Mouse (Mus musculus): ENCODE data around the gene Trim11.

Gene Trim11

GRCm38 (mm10) chr11:58955143-58955867 lies 22.6 kb upstream of the Trim11 start:
- no peak for DNase-seq (ENCODE audit: low read depth in 1 of 2, low spot score in 2 of 2)

GRCm38 (mm10) chr11:58955868-58956257 lies 22.0 kb upstream of the Trim11 start:
- DNase-seq (ENCODE audit: low read depth in 1 of 2, low spot score in 2 of 2), result no peak

GRCm38 (mm10) chr11:58957226-58957914 lies 20.5 kb upstream of the Trim11 start:
- DNase-seq (ENCODE audit: low read depth in 1 of 2, low spot score in 2 of 2), result no peak

GRCm38 (mm10) chr11:58958536-58958935 lies 19.4 kb upstream of the Trim11 start:
- DNase-seq (ENCODE audit: low read depth in 1 of 2, low spot score in 2 of 2), result no peak

GRCm38 (mm10) chr11:58959186-58959825 lies 18.6 kb upstream of the Trim11 start:
- no peak for DNase-seq (ENCODE audit: low read depth in 1 of 2, low spot score in 2 of 2)

GRCm38 (mm10) chr11:58959921-58960465 lies 17.9 kb upstream of the Trim11 start:
- peak in 1 of 2 experiments; percentile 79 for DNase-seq (ENCODE audit: low read depth in 1 of 2, low spot score in 2 of 2)

GRCm38 (mm10) chr11:58961364-58962177 lies 16.3 kb upstream of the Trim11 start:
- DNase-seq (ENCODE audit: low read depth in 1 of 2, low spot score in 2 of 2), result no peak

- no peak for DNase-seq (ENCODE audit: low read depth in 1 of 2, low spot score in 2 of 2)
Measured at GRCm38 (mm10) chr11:58963543-58963942, 14.3 kb upstream of the Trim11 start.

GRCm38 (mm10) chr11:58964216-58964615 lies 13.7 kb upstream of the Trim11 start:
- no peak for DNase-seq (ENCODE audit: low read depth in 1 of 2, low spot score in 2 of 2)

GRCm38 (mm10) chr11:58965001-58965760 lies 12.7 kb upstream of the Trim11 start:
- no peak for DNase-seq (ENCODE audit: low read depth in 1 of 2, low spot score in 2 of 2)

GRCm38 (mm10) chr11:58967346-58967745 lies 10.5 kb upstream of the Trim11 start:
- DNase-seq (ENCODE audit: low read depth in 1 of 2, low spot score in 2 of 2), result no peak

GRCm38 (mm10) chr11:58968551-58968950 lies 9.3 kb upstream of the Trim11 start:
- DNase-seq (ENCODE audit: low read depth in 1 of 2, low spot score in 2 of 2), result no peak

- no peak for DNase-seq (ENCODE audit: low read depth in 1 of 2, low spot score in 2 of 2)
Measured at GRCm38 (mm10) chr11:58969027-58969426, 8.9 kb upstream of the Trim11 start.

- no peak for DNase-seq (ENCODE audit: low read depth in 1 of 2, low spot score in 2 of 2)
Measured at GRCm38 (mm10) chr11:58969659-58970058, 8.2 kb upstream of the Trim11 start.

GRCm38 (mm10) chr11:58970831-58971530 lies 6.9 kb upstream of the Trim11 start:
- no peak for DNase-seq (ENCODE audit: low read depth in 1 of 2, low spot score in 2 of 2)

GRCm38 (mm10) chr11:58971796-58972195 lies 6.1 kb upstream of the Trim11 start:
- no peak for DNase-seq (ENCODE audit: low read depth in 1 of 2, low spot score in 2 of 2)

- DNase-seq (ENCODE audit: low read depth in 1 of 2, low spot score in 2 of 2), result no peak
Measured at GRCm38 (mm10) chr11:58974414-58974813, 3.5 kb upstream of the Trim11 start.

- no peak for DNase-seq (ENCODE audit: low read depth in 1 of 2, low spot score in 2 of 2)
Measured at GRCm38 (mm10) chr11:58977150-58977549, 743 bp upstream of the Trim11 start.

GRCm38 (mm10) chr11:58977607-58978026 lies 276 bp upstream of the Trim11 start:
- DNase-seq (ENCODE audit: low read depth in 1 of 2, low spot score in 2 of 2), result no peak

GRCm38 (mm10) chr11:58978706-58979030 lies 775 bp downstream of the Trim11 start:
- DNase-seq (ENCODE audit: low read depth in 1 of 2, low spot score in 2 of 2), result no peak
